Mouse (Mus musculus): ENCODE results near the gene Cd160.

Cd160 gene

DNA sequence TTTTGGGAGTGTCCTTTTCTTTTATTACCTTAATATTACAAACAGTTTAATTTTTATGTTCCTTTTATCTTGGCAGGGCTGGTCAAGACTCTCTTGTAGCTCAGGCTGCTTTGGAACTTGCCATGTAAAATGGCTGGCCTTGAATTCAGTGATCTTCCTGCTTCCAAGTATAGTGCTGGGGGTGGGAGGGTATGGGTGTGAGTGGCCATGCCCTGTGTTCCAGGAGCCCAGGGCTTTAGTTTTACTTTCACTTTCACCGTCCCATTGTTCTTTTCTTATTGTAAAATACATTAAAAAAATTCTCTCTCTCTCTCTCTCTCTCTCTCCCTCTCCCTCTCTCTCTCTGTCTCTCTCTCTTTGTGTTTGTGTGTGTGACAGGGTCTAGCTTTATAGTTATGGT lies 64.6 kb downstream of the Cd160 start:
- in situ Hi-C loops (cut with MboI, MseI) = loop anchor here (5.0 kb wide), 1 partner anchor 62 kb away; no protein-coding TSS in a partner anchor

DNA sequence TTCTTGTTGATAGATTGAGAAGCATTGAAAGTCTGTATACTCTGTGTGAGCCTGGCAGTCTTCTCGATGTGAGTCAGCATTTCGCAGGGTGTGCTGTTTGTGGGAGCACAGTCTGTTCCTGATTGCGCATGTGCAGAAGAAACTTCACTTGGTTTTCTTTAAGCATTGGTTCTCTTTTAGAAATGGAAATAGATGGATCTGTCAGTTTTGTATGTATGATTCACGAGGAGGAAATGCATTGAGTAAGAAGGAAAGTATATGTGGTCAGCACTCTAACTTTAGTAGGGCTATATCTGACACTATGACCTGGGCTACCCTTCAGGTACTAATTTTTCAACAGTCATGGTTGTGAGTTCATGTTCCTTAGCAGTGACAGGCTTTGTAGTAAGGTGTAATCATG lies 69.5 kb downstream of the Cd160 start:
- in situ Hi-C loops (cut with MboI, MseI) = loop anchor here (5.0 kb wide), 1 partner anchor 57 kb away; no protein-coding TSS in a partner anchor

DNA sequence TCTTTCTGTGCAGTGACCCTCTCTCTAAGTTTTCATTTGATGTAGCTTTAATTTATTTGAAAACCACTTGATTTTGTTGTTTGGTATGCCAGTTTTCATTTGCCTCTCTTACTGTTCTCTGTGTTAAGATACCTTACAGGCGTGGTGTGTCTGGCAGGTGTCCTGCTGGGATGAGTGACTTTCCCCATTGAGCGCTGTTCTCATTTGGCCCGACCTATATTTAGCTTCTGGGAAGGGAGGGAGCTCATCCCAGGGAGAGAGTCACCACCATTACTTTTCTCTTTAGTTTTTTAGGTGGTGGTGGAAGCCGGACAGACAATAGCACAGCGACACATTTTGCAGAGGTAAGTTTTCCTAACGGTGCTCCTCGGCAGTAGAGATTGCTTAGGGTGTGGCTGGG lies 71.5 kb downstream of the Cd160 start:
- in situ Hi-C loops (cut with MboI, MseI) = no loop called here

DNA sequence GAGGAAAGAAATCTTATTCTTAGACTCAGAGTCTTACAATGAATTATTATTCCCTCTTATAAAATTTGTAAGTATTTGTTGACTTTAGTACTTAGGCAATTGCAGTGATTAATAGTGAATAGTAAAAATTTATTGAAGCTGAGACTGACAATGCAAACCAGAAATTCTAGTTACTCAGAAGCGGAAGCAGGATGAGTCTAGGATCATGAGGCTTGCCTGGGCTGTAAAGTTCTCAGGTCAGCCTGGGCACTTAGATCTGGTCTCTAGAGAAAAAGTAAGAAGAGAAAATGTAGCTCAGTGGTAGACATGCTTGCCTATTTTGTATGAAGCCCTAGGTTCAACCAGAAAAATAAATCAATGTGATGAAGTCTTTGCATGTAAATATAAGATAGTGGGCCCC lies 73.2 kb downstream of the Cd160 start:
- in situ Hi-C loops (cut with MboI, MseI) = no loop called here

All from T-helper 1 cell (primary cell).